Mouse (Mus musculus): ENCODE data around the gene Smox. TPM values are rescaled to one million over a fixed set of nuclear protein-coding genes. Genes with fewer than 3 reads are reported as not detected.

The Smox gene
- total and polyA plus RNA-seq, 3 experiments = 2.2 to 5.5 TPM; not detected in 1

- Histone ChIP-seq H3K27ac (ENCODE audit: control insufficient read depth, low read depth, low read length) (no peak overlapping the region), H3K27me3 (ENCODE audit: control insufficient read depth in 1 of 2, insufficient read depth in 2 of 2, low read length in 2 of 2) (peaks cover 9% of the 10 kb centered on the region in 2 experiments), H3K36me3 (ENCODE audit: control insufficient read depth in 1 of 2, insufficient read depth in 2 of 2, low read length in 2 of 2) (peaks cover 0 to 10% of the 10 kb centered on the region in 2 experiments; a peak in 2 of 4 replicates), H3K9me3 (replicated peaks; ENCODE audit: insufficient read depth, low read length) (no peaks in the 10 kb centered on the region), H3K79me2 (ENCODE audit: control insufficient read depth, insufficient read depth, low read length, poor library complexity) (no peaks in the 10 kb centered on the region; the same call in 1 of the 2 replicates), H3K9ac (ENCODE audit: control insufficient read depth, low read depth, low read length, poor library complexity, severe bottlenecking) (peak overlapping the region; percentile 69), H3K4me1 (ENCODE audit: control insufficient read depth in 1 of 2, insufficient read depth in 2 of 2, low read length in 2 of 2) (peaks cover 4 to 15% of the 10 kb centered on the region in 2 experiments; a peak in 3 of 4 replicates), H3K4me3 (ENCODE audit: control insufficient read depth in 1 of 2, insufficient read depth in 1 of 2, low read depth in 2 of 2, low read length in 2 of 2) (peak overlapping the region; percentile 58 to 90; a peak in 3 of 4 replicates)
- DNase-seq (ENCODE audit: low read depth, low spot score) = no peak
- no peak for TF ChIP-seq UBTF (IDR thresholded peaks at IDR 0.05; ENCODE audit: borderline replicate concordance, insufficient read depth, low read depth, low read length)
- no peak for TF ChIP-seq ELF1 (IDR thresholded peaks at IDR 0.05; ENCODE audit: low read depth, low read length)
- no peak for TF ChIP-seq SMC3 (IDR thresholded peaks at IDR 0.05; ENCODE audit: low read depth, low read length)
Measured at GRCm38 (mm10) chr2:131492596-131493139, 1.4 kb downstream of the Smox start.

- no peak for DNase-seq (ENCODE audit: low read depth, low spot score)
- Histone ChIP-seq H3K9ac (ENCODE audit: control insufficient read depth, low read depth, low read length, poor library complexity, severe bottlenecking) (no peak overlapping the region), H3K79me2 (ENCODE audit: control insufficient read depth, insufficient read depth, low read length, poor library complexity) (no peaks in the 10 kb centered on the region; the same call in 1 of the 2 replicates), H3K27ac (ENCODE audit: control insufficient read depth, low read depth, low read length) (no peak overlapping the region), H3K4me1 (ENCODE audit: control insufficient read depth in 1 of 2, insufficient read depth in 2 of 2, low read length in 2 of 2) (peaks cover 4 to 16% of the 10 kb centered on the region in 2 experiments; a peak in 3 of 4 replicates), H3K36me3 (ENCODE audit: control insufficient read depth in 1 of 2, insufficient read depth in 2 of 2, low read length in 2 of 2) (peaks cover 0 to 11% of the 10 kb centered on the region in 2 experiments; a peak in 2 of 4 replicates), H3K9me3 (replicated peaks; ENCODE audit: insufficient read depth, low read length) (no peaks in the 10 kb centered on the region), H3K27me3 (ENCODE audit: control insufficient read depth in 1 of 2, insufficient read depth in 2 of 2, low read length in 2 of 2) (peaks cover 9% of the 10 kb centered on the region in 2 experiments), H3K4me3 (ENCODE audit: control insufficient read depth in 1 of 2, insufficient read depth in 1 of 2, low read depth in 2 of 2, low read length in 2 of 2) (no peak overlapping the region)
- TF ChIP-seq ZMIZ1 (IDR thresholded peaks at IDR 0.05; ENCODE audit: low read depth, low read length) (no peak), CHD1 (IDR thresholded peaks at IDR 0.05; ENCODE audit: low read depth, low read length) (no peak), UBTF (IDR thresholded peaks at IDR 0.05; ENCODE audit: borderline replicate concordance, insufficient read depth, low read depth, low read length) (no peak), ZKSCAN1 (IDR thresholded peaks at IDR 0.05; ENCODE audit: low read depth, low read length) (no peak)
Measured at GRCm38 (mm10) chr2:131493446-131493845, 2.1 kb downstream of the Smox start.

- H3K36me3 ChIP-seq (ENCODE audit: control insufficient read depth in 1 of 2, insufficient read depth in 2 of 2, low read length in 2 of 2) = peaks cover 0 to 11% of the 10 kb centered on the region in 2 experiments; a peak in 2 of 4 replicates
- H3K27ac ChIP-seq (ENCODE audit: control insufficient read depth, low read depth, low read length) = no peak overlapping the region
- H3K9me3 ChIP-seq (replicated peaks; ENCODE audit: insufficient read depth, low read length) = no peaks in the 10 kb centered on the region
- H3K79me2 ChIP-seq (ENCODE audit: control insufficient read depth, insufficient read depth, low read length, poor library complexity) = no peaks in the 10 kb centered on the region; the same call in 1 of the 2 replicates
- no peak overlapping the region for H3K9ac ChIP-seq (ENCODE audit: control insufficient read depth, low read depth, low read length, poor library complexity, severe bottlenecking)
- H3K27me3 ChIP-seq (ENCODE audit: control insufficient read depth in 1 of 2, insufficient read depth in 2 of 2, low read length in 2 of 2) = peaks cover 9% of the 10 kb centered on the region in 2 experiments
- TF ChIP-seq GATA1 (IDR thresholded peaks at IDR 0.05; ENCODE audit: low read depth, low read length) = no peak
- no peak for TF ChIP-seq NELFE (IDR thresholded peaks at IDR 0.05; ENCODE audit: low read depth, low read length)
- TF ChIP-seq USF2 (IDR thresholded peaks at IDR 0.05; ENCODE audit: borderline replicate concordance in 1 of 2, insufficient read depth in 1 of 2, low read depth in 1 of 2, low read length in 2 of 2) = no peak
- TF ChIP-seq ZNF384 (IDR thresholded peaks at IDR 0.05; ENCODE audit: low read depth, low read length) = no peak
- TF ChIP-seq POLR2AphosphoS2 (IDR thresholded peaks at IDR 0.05; ENCODE audit: low read length) = no peak
- no peak for TF ChIP-seq CTCF (IDR thresholded peaks at IDR 0.05 in 2 of 3, conservative IDR thresholded peaks at IDR 0.05 in 1 of 3; ENCODE audit: control insufficient read depth in 1 of 3, insufficient read depth in 1 of 3, low read depth in 2 of 3, low read length in 3 of 3, poor library complexity in 1 of 3, severe bottlenecking in 1 of 3)
- TF ChIP-seq GABPA (IDR thresholded peaks at IDR 0.05; ENCODE audit: low read depth, low read length) = no peak
- no peak for TF ChIP-seq NRF1 (IDR thresholded peaks at IDR 0.05; ENCODE audit: insufficient read depth, low read depth, low read length, poor library complexity, severe bottlenecking)
- no peak for TF ChIP-seq ELF1 (IDR thresholded peaks at IDR 0.05; ENCODE audit: low read depth, low read length)
- no peak for TF ChIP-seq KAT2A (conservative IDR thresholded peaks at IDR 0.05; ENCODE audit: low read depth, low read length)
- TF ChIP-seq USF1 (IDR thresholded peaks at IDR 0.05; ENCODE audit: low read depth, low read length) = no peak
- no peak for TF ChIP-seq ZKSCAN1 (IDR thresholded peaks at IDR 0.05; ENCODE audit: low read depth, low read length)
- no peak for TF ChIP-seq MAX (IDR thresholded peaks at IDR 0.05; ENCODE audit: low read length)
- TF ChIP-seq TAL1 (IDR thresholded peaks at IDR 0.05; ENCODE audit: low read length) = no peak
- TF ChIP-seq ETS1 (IDR thresholded peaks at IDR 0.05; ENCODE audit: low read depth, low read length) = no peak
- TF ChIP-seq MYB (IDR thresholded peaks at IDR 0.05; ENCODE audit: low read depth, low read length) = no peak
- no peak for TF ChIP-seq SIN3A (IDR thresholded peaks at IDR 0.05; ENCODE audit: low read length)
- no peak for TF ChIP-seq UBTF (IDR thresholded peaks at IDR 0.05; ENCODE audit: borderline replicate concordance, insufficient read depth, low read depth, low read length)
- TF ChIP-seq MAFK (IDR thresholded peaks at IDR 0.05; ENCODE audit: borderline replicate concordance, low read depth, low read length) = no peak
- no peak overlapping the region for H3K4me3 ChIP-seq (ENCODE audit: control insufficient read depth in 1 of 2, insufficient read depth in 1 of 2, low read depth in 2 of 2, low read length in 2 of 2)
- no peak for DNase-seq (ENCODE audit: low read depth, low spot score)
- H3K4me1 ChIP-seq (ENCODE audit: control insufficient read depth in 1 of 2, insufficient read depth in 2 of 2, low read length in 2 of 2) = peaks cover 4 to 16% of the 10 kb centered on the region in 2 experiments; a peak in 3 of 4 replicates
Measured at GRCm38 (mm10) chr2:131495256-131495655, 4.0 kb downstream of the Smox start.
